ENCODE assay signal across 8 mouse cellular contexts in the genomic region with DNA sequence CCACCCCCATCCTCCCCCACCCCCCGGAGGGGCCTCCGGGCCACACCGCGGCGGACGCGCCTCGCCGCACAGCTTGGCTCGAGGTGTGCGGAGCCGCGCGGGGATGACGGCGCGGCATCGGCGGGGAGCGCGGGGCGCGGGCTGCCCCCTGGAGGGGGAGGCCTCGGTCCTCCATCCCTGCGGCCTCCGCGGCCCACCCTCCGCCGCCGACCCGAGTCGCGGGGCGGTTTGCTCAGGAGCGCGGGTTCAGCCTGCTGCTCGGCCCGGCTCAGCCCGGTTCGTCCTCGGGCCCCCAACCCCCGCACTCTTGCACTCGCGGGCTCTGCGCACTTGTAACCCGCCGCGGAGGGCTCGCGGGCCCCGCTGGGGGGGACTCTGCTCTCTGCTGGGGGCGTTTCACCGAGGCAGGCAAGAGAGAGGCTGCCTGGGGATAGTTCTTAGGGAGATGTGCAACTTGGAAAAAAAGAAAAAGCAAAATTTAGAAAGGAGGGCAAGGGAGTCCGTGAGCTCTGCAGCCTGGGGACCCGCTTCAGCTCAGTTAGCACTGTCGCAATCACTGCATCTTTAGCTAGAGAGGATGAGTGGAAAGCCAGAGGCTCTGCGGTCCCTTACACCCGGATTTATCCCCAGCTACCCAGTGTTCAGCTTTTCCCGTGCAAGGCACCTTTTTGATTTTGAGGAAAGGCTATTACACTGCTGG. TPM values are rescaled to one million over a fixed set of nuclear protein-coding genes. Genes with fewer than 3 reads are reported as not detected.
DNase-seq lines count a peak whose midpoint lies in the region; ATAC-seq and TF ChIP-seq lines count a peak whose summit lies in the region.

No protein-coding gene starts in this region.

- H3K27me3 ChIP-seq in forebrain, embryonic 14.5 days (replicated peaks; ENCODE audit: control insufficient read depth, insufficient read depth, low read length) = peaks cover 41% of the 10 kb centered on the region
- peaks cover 55% of the 10 kb centered on the region for H3K27me3 ChIP-seq in limb, embryonic 14.5 days (ENCODE audit: control insufficient read depth, insufficient read depth, low read length)
- peaks cover 40% of the 10 kb centered on the region for H3K27me3 ChIP-seq in small intestine, adult 2 months (ENCODE audit: control insufficient read depth, insufficient read depth, low read length)
- peaks cover 18% of the 10 kb centered on the region for H3K27me3 ChIP-seq in thymus, adult 2 months (ENCODE audit: control insufficient read depth, insufficient read depth, low read length)

- 0 out of 2 replicates have a peak, but pooled peaks cover 3% of the 10 kb centered on the region for H3K4me1 ChIP-seq in forebrain, embryonic 14.5 days (ENCODE audit: control insufficient read depth, insufficient read depth, low read length)
- 0 out of 2 replicates have a peak, but pooled peaks cover 6% of the 10 kb centered on the region for H3K4me1 ChIP-seq in limb, embryonic 14.5 days (ENCODE audit: control insufficient read depth, insufficient read depth, low read length)
- H3K4me1 ChIP-seq in small intestine, adult 2 months (ENCODE audit: control insufficient read depth, insufficient read depth, insufficient read length, low read length) = peaks cover 6% of the 10 kb centered on the region
- peaks cover 7% of the 10 kb centered on the region for H3K4me1 ChIP-seq in thymus, adult 2 months (replicated peaks; ENCODE audit: control insufficient read depth, insufficient read depth, low read length)

- H3K4me3 ChIP-seq in layer of hippocampus, adult 2 months = peak overlapping the region; percentile 61
- H3K4me3 ChIP-seq in forebrain, embryonic 14.5 days (ENCODE audit: low read depth, low read length) = peak overlapping the region; percentile 48
- peak overlapping the region; percentile 51 for H3K4me3 ChIP-seq in limb, embryonic 14.5 days (replicated peaks; ENCODE audit: low read length)
- peak overlapping the region; percentile 35 for H3K4me3 ChIP-seq in small intestine, adult 2 months (ENCODE audit: low read depth, low read length)
- H3K4me3 ChIP-seq in thymus, adult 2 months (ENCODE audit: control insufficient read depth, insufficient read depth, low read length) = no peak overlapping the region

- TF ChIP-seq POLR2A in brain, embryonic 14.5 days (IDR thresholded peaks at IDR 0.05; ENCODE audit: borderline replicate concordance, extremely low read depth, insufficient read depth, insufficient read length, poor library complexity, severe bottlenecking) = no peak
- no peak for TF ChIP-seq POLR2A in limb, embryonic 14.5 days (IDR thresholded peaks at IDR 0.05; ENCODE audit: borderline replicate concordance, extremely low read depth, insufficient read depth, insufficient read length)
- TF ChIP-seq POLR2A in small intestine, adult 2 months (IDR thresholded peaks at IDR 0.05; ENCODE audit: low read depth, low read length) = no peak
- no peak for TF ChIP-seq POLR2A in thymus, adult 2 months (IDR thresholded peaks at IDR 0.05; ENCODE audit: control insufficient read depth, extremely low read depth, insufficient read depth, low read length, poor library complexity)

- WGBS in forebrain, embryonic 14.5 days = 1% methylated on average over 46 of the region's 59 CpGs
- under 1% methylated on average over 35 of the region's 59 CpGs for WGBS in limb, embryonic 14.5 days
- WGBS in small intestine, adult 2 months = 2% methylated on average over 55 of the region's 59 CpGs
- 2% methylated on average over 41 of the region's 59 CpGs for WGBS in thymus, adult 2 months

- peak in 1 of 2 experiments; percentile 20 for DNase-seq in layer of hippocampus, adult 2 months (ENCODE audit: low spot score in 2 of 2)
- DNase-seq in layer of hippocampus, postnatal 36 days = no peak
- DNase-seq in brain, embryonic 14.5 days (ENCODE audit: low read depth) = peak; percentile 38
- DNase-seq in forebrain, embryonic 14.5 days (ENCODE audit: low spot score) = peak; percentile 29
- DNase-seq in limb, embryonic 14.5 days (ENCODE audit: low spot score) = no peak
- no peak for DNase-seq in thymus, adult 2 months

- peaks cover 8% of the 10 kb centered on the region; the same call in 1 of the 2 replicates for H3K9me3 ChIP-seq in forebrain, embryonic 14.5 days (replicated peaks; ENCODE audit: control insufficient read depth, low read length)
- peaks cover 14% of the 10 kb centered on the region; the same call in 1 of the 2 replicates for H3K9me3 ChIP-seq in limb, embryonic 14.5 days (ENCODE audit: control insufficient read depth, low read length)

- H3K4me2 ChIP-seq in forebrain, embryonic 14.5 days (ENCODE audit: low read length) = peak overlapping the region; percentile 88
- peak overlapping the region; percentile 89 for H3K4me2 ChIP-seq in limb, embryonic 14.5 days (replicated peaks; ENCODE audit: low read depth, low read length, severe bottlenecking)

- peak overlapping the region; percentile 88 for H3K27ac ChIP-seq in layer of hippocampus, adult 2 months
- H3K27ac ChIP-seq in forebrain, embryonic 14.5 days (ENCODE audit: low read depth, low read length) = no peak overlapping the region
- H3K27ac ChIP-seq in limb, embryonic 14.5 days (replicated peaks; ENCODE audit: low read depth, low read length) = no peak overlapping the region
- H3K27ac ChIP-seq in small intestine, adult 2 months (ENCODE audit: insufficient read depth, low read depth, low read length) = no peak overlapping the region
- H3K27ac ChIP-seq in thymus, adult 2 months (ENCODE audit: control insufficient read depth, insufficient read depth, low read length) = no peak overlapping the region

- peak; percentile 71 for ATAC-seq in forebrain, embryonic 14.5 days
- peak; percentile 34; the same call in 1 of the 2 replicates for ATAC-seq in limb, embryonic 14.5 days (ENCODE audit: low FRiP score, low read depth)
- no peak for ATAC-seq in inflammation-experienced regulatory T-cells, adult 6 months

- TF ChIP-seq CTCF in layer of hippocampus, adult 2 months (conservative IDR thresholded peaks at IDR 0.05) = no peak
- TF ChIP-seq CTCF in brain, embryonic 14.5 days (IDR thresholded peaks at IDR 0.05; ENCODE audit: borderline replicate concordance, extremely low read depth, insufficient read depth, insufficient read length) = no peak
- TF ChIP-seq CTCF in small intestine, adult 2 months (IDR thresholded peaks at IDR 0.05; ENCODE audit: extremely low read depth, insufficient read length, insufficient replicate concordance, low read depth, low read length) = no peak
- no peak for TF ChIP-seq CTCF in thymus, adult 2 months (IDR thresholded peaks at IDR 0.05; ENCODE audit: borderline replicate concordance, control insufficient read depth, extremely low read depth, insufficient read depth, low read length, poor library complexity)

- H3K9ac ChIP-seq in forebrain, embryonic 14.5 days (ENCODE audit: low read length) = peak overlapping the region; percentile 59
- H3K9ac ChIP-seq in limb, embryonic 14.5 days (ENCODE audit: low read depth, low read length, severe bottlenecking) = peak overlapping the region; percentile 47

- no peaks in the 10 kb centered on the region for H3K36me3 ChIP-seq in forebrain, embryonic 14.5 days (ENCODE audit: control insufficient read depth, insufficient read depth, low read length)
- H3K36me3 ChIP-seq in limb, embryonic 14.5 days (ENCODE audit: control insufficient read depth, insufficient read depth, low read length) = no peaks in the 10 kb centered on the region
- H3K36me3 ChIP-seq in small intestine, adult 2 months (ENCODE audit: control insufficient read depth, insufficient read depth, low read length) = no peaks in the 10 kb centered on the region
- H3K36me3 ChIP-seq in thymus, adult 2 months (ENCODE audit: control insufficient read depth, insufficient read depth, low read length) = no peaks in the 10 kb centered on the region

RNA-seq across cellular contexts. Expression of a gene that starts 1.1 kb away (rescaled TPM):
- 100 to 1,000 TPM; 221 to 228 TPM for total RNA-seq in layer of hippocampus, adult 2 months (2021)
- total RNA-seq in layer of hippocampus, postnatal 36 days (2021) = 100 to 1,000 TPM; 201 to 218 TPM
- 59.5 and 68.2 TPM in 2 replicates for polyA plus RNA-seq in brain, embryonic 14.5 days (2012; rRNA removed)
- 5.9 and 8.5 TPM in 2 replicates for polyA plus RNA-seq in forebrain, embryonic 14.5 days (2014; fragmentation: Nextera tagmentation; extraction: Ambion mirVana)
- 1.2 and 1.4 TPM in 2 replicates for polyA plus RNA-seq in limb, embryonic 14.5 days (2012; rRNA removed)
- 0.35 and 0.83 TPM in 2 replicates for polyA plus RNA-seq in limb, embryonic 14.5 days (2014; fragmentation: Nextera tagmentation; extraction: Ambion mirVana)
- polyA plus RNA-seq in small intestine, adult 2 months (2012; rRNA removed) = 0.03 and 0.06 TPM in 2 replicates
- 0.11 and 0.13 TPM in 2 replicates for polyA plus RNA-seq in thymus, adult 2 months (2012; rRNA removed)
- polyA plus RNA-seq in inflammation-experienced regulatory T-cells, adult 6 months (2017; shearing (Covaris generic)) = not detected

RNA-seq across cellular contexts. Expression of a gene that starts 40.9 kb away (rescaled TPM):
- total RNA-seq in layer of hippocampus, adult 2 months (2021) = 10 to 100 TPM; 76.5 to 80.7 TPM
- 10 to 100 TPM; 75.9 to 84.3 TPM for total RNA-seq in layer of hippocampus, postnatal 36 days (2021)
- polyA plus RNA-seq in brain, embryonic 14.5 days (2012; rRNA removed) = 61.1 and 67.4 TPM in 2 replicates
- 60.5 and 73.7 TPM in 2 replicates for polyA plus RNA-seq in forebrain, embryonic 14.5 days (2014; fragmentation: Nextera tagmentation; extraction: Ambion mirVana)
- 45.2 and 47.8 TPM in 2 replicates for polyA plus RNA-seq in limb, embryonic 14.5 days (2012; rRNA removed)
- polyA plus RNA-seq in limb, embryonic 14.5 days (2014; fragmentation: Nextera tagmentation; extraction: Ambion mirVana) = 45.4 and 47.3 TPM in 2 replicates
- 1.8 and 2.1 TPM in 2 replicates for polyA plus RNA-seq in small intestine, adult 2 months (2012; rRNA removed)
- polyA plus RNA-seq in thymus, adult 2 months (2012; rRNA removed) = 22.9 and 29.1 TPM in 2 replicates
- 1 to 10 TPM; 5.0 to 9.3 (median 8.6) TPM for polyA plus RNA-seq in inflammation-experienced regulatory T-cells, adult 6 months (2017; shearing (Covaris generic))

RNA-seq across cellular contexts. Expression of a gene that starts 41.0 kb away (rescaled TPM):
- total RNA-seq in layer of hippocampus, adult 2 months (2021) = 10 to 100 TPM; 15.7 to 17.1 TPM
- 10 to 100 TPM; 15.6 to 18.6 TPM for total RNA-seq in layer of hippocampus, postnatal 36 days (2021)
- polyA plus RNA-seq in brain, embryonic 14.5 days (2012; rRNA removed) = 40.9 and 49.6 TPM in 2 replicates
- polyA plus RNA-seq in forebrain, embryonic 14.5 days (2014; fragmentation: Nextera tagmentation; extraction: Ambion mirVana) = 30.4 and 37.0 TPM in 2 replicates
- polyA plus RNA-seq in limb, embryonic 14.5 days (2012; rRNA removed) = 46.5 and 52.2 TPM in 2 replicates
- 33.5 and 35.4 TPM in 2 replicates for polyA plus RNA-seq in limb, embryonic 14.5 days (2014; fragmentation: Nextera tagmentation; extraction: Ambion mirVana)
- polyA plus RNA-seq in small intestine, adult 2 months (2012; rRNA removed) = 2.5 and 5.1 TPM in 2 replicates
- polyA plus RNA-seq in thymus, adult 2 months (2012; rRNA removed) = 23.6 and 24.6 TPM in 2 replicates
- polyA plus RNA-seq in inflammation-experienced regulatory T-cells, adult 6 months (2017; shearing (Covaris generic)) = 10 to 100 TPM in 2 of 3 experiments, 1 to 10 TPM in 1; 8.7 to 27.4 (median 14.4) TPM

Comparison
In these comparisons a context has a peak if more than half of its experiments do, and no peak if none do; other contexts are left out.
1. DNase-seq: peak in brain, embryonic 14.5 days (single experiment) and forebrain, embryonic 14.5 days (single experiment); none in layer of hippocampus, postnatal 36 days (0 of 2), limb, embryonic 14.5 days (single experiment) and thymus, adult 2 months (single experiment).